Mouse (Mus musculus): Measurements from ENCODE around the gene Pgs1. TPM values are rescaled to one million over a fixed set of nuclear protein-coding genes. Genes with fewer than 3 reads are reported as not detected.

Gene Pgs1
- total and polyA plus RNA-seq, 3 experiments = 38.1 to 60.5 (median 50.8) TPM

- TF ChIP-seq GABPA (IDR thresholded peaks at IDR 0.05; ENCODE audit: insufficient replicate concordance, low read depth, low read length) = no peak
- no peak for TF ChIP-seq RAD21 (IDR thresholded peaks at IDR 0.05; ENCODE audit: low read depth, low read length)
- no peak for TF ChIP-seq CTCF (conservative IDR thresholded peaks at IDR 0.05 in 1 of 2, IDR thresholded peaks at IDR 0.05 in 1 of 2; ENCODE audit: low read depth in 2 of 2, low read length in 2 of 2)
- TF ChIP-seq POLR2AphosphoS2 (IDR thresholded peaks at IDR 0.05; ENCODE audit: low read depth, low read length) = no peak
- TF ChIP-seq ZC3H11A (IDR thresholded peaks at IDR 0.05; ENCODE audit: low read depth, low read length) = no peak
- TF ChIP-seq E2F4 (IDR thresholded peaks at IDR 0.05; ENCODE audit: insufficient replicate concordance, low read depth, low read length) = no peak
Observed at GRCm38 (mm10) chr11:118067588-118067987, 81.5 kb downstream of the Pgs1 start (continued).

- in situ Hi-C loops (cut with MboI; ENCODE audit: low pct_ligation_motif_present, low pct_unique_long_range_greater_than_20kb, low sequenced_read_pairs) = no loop called here
- Histone ChIP-seq H3K9me3 (replicated peaks; ENCODE audit: low read length) (no peaks in the 10 kb centered on the region), H3K27me3 (replicated peaks) (peaks cover 96% of the 10 kb centered on the region), H3K4me3 (replicated peaks in 1 of 3; ENCODE audit: low read depth in 2 of 3, low read length in 2 of 3, poor library complexity in 1 of 3) (no peak overlapping the region), H3K79me2 (replicated peaks; ENCODE audit: control insufficient read depth, extremely low read depth, insufficient read depth, poor library complexity, severe bottlenecking) (no peaks in the 10 kb centered on the region), H3K4me2 (ENCODE audit: insufficient read depth, low read depth, poor library complexity, severe bottlenecking) (no peak overlapping the region), H3K36me3 (replicated peaks in 1 of 2; ENCODE audit: control insufficient read depth in 1 of 2, insufficient read depth in 1 of 2, low read length in 1 of 2) (no peaks in the 10 kb centered on the region), H3K4me1 (ENCODE audit: control insufficient read depth in 1 of 2, insufficient read depth in 2 of 2) (peaks cover 18 to 27% of the 10 kb centered on the region in 2 experiments), H3K27ac (ENCODE audit: insufficient read depth, low read depth) (no peak overlapping the region), H3K9ac (ENCODE audit: insufficient read depth, low read depth) (no peak overlapping the region)
- DNase-seq (ENCODE audit: extremely low read depth) = no peak
- dilution Hi-C loops (cut with MboI; ENCODE audit: extremely low pct_ligation_motif_present, extremely low pct_unique_long_range_greater_than_20kb, low sequenced_read_pairs) = no loop called here
- no peak for TF ChIP-seq GABPA (IDR thresholded peaks at IDR 0.05; ENCODE audit: insufficient replicate concordance, low read depth, low read length)
- TF ChIP-seq BHLHE40 (IDR thresholded peaks at IDR 0.05; ENCODE audit: low read depth, low read length) = no peak
- TF ChIP-seq TBP (conservative IDR thresholded peaks at IDR 0.05; ENCODE audit: low read depth, low read length) = no peak
- TF ChIP-seq JUND (conservative IDR thresholded peaks at IDR 0.05; ENCODE audit: low read depth, low read length) = no peak
- TF ChIP-seq KAT2A (IDR thresholded peaks at IDR 0.05; ENCODE audit: insufficient replicate concordance, low read length) = no peak
- no peak for TF ChIP-seq NELFE (IDR thresholded peaks at IDR 0.05; ENCODE audit: low read depth, low read length)
- no peak for TF ChIP-seq JUN (IDR thresholded peaks at IDR 0.05; ENCODE audit: insufficient read depth, low read depth, low read length)
- no peak for TF ChIP-seq USF2 (conservative IDR thresholded peaks at IDR 0.05; ENCODE audit: low read depth, low read length)
- TF ChIP-seq MXI1 (IDR thresholded peaks at IDR 0.05; ENCODE audit: low read depth, low read length) = no peak
- no peak for TF ChIP-seq SIN3A (IDR thresholded peaks at IDR 0.05; ENCODE audit: low read length)
- TF ChIP-seq E2F4 (IDR thresholded peaks at IDR 0.05; ENCODE audit: insufficient replicate concordance, low read depth, low read length) = no peak
- no peak for TF ChIP-seq MAFK (IDR thresholded peaks at IDR 0.05; ENCODE audit: insufficient replicate concordance, low read length)
- no peak for TF ChIP-seq RAD21 (IDR thresholded peaks at IDR 0.05; ENCODE audit: low read depth, low read length)
- no peak for TF ChIP-seq UBTF (IDR thresholded peaks at IDR 0.05; ENCODE audit: low read depth, low read length)
- no peak for TF ChIP-seq CHD1 (IDR thresholded peaks at IDR 0.05; ENCODE audit: low read depth, low read length)
- no peak for TF ChIP-seq CHD2 (IDR thresholded peaks at IDR 0.05; ENCODE audit: low read length)
- no peak for TF ChIP-seq CTCF (conservative IDR thresholded peaks at IDR 0.05 in 1 of 2, IDR thresholded peaks at IDR 0.05 in 1 of 2; ENCODE audit: low read depth in 2 of 2, low read length in 2 of 2)
- no peak for TF ChIP-seq SMC3 (IDR thresholded peaks at IDR 0.05; ENCODE audit: low read depth, low read length)
- no peak for TF ChIP-seq ZC3H11A (IDR thresholded peaks at IDR 0.05; ENCODE audit: low read depth, low read length)
- TF ChIP-seq ETS1 (conservative IDR thresholded peaks at IDR 0.05; ENCODE audit: low read depth, low read length) = no peak
Observed at GRCm38 (mm10) chr11:118068812-118069332, 82.8 kb downstream of the Pgs1 start.
